Mouse (Mus musculus) cortical plate, adult 2 months (tissue): ENCODE results near the gene Nop10.

Experiments
- CTCF ChIP-seq: fragments of 200-500 bp; IDR thresholded peaks from 2 replicates; pipeline ENCODE4 v1.5.1; 2011; ENCODE audit warnings: mild to moderate bottlenecking, control low read depth, low read length; ENCODE audit not compliant: insufficient read depth; ENCODE audit errors: extremely low read depth
- POLR2A ChIP-seq: fragments of 200-500 bp; IDR thresholded peaks from 2 replicates; pipeline ENCODE4 v1.6.1; 2011; ENCODE audit warnings: mild to moderate bottlenecking, low read length, control low read depth; ENCODE audit not compliant: insufficient read depth; ENCODE audit errors: extremely low read depth

- no peak for TF ChIP-seq POLR2A
- TF ChIP-seq CTCF, result no peak
Observed at GRCm38 (mm10) chr2:112308671-112309070, 46.9 kb downstream of the Nop10 start.
